Mouse (Mus musculus) kidney, postnatal 25 days (tissue): Measurements from ENCODE around the gene Daxx.
"Not testable (repeated sequence)": the region's sequence is repeated elsewhere in the genome, so short reads cannot be mapped to it uniquely, and the experiment has no call there.

Experiments used
- DNase-seq, 2 experiments: peaks; one replicate each; pipeline ENCODE4 v3.0.0; 2021; ENCODE audit warnings: mixed read lengths in 2 of 2

Gene Daxx

GRCm38 (mm10) chr17:33903911-33904651 is 5.1 kb upstream of the Daxx start:
- DNase-seq = not testable (repeated sequence)

- DNase-seq = not testable (repeated sequence)
Measured at GRCm38 (mm10) chr17:33904835-33905234, 4.4 kb upstream of the Daxx start, which contains the start of gene Platr17. Platr17 (plus strand) TSS chr17:33905135.

- DNase-seq = peak; percentile 60 to 70
Measured at GRCm38 (mm10) chr17:33908331-33909076, 710 bp upstream of the Daxx start.

GRCm38 (mm10) chr17:33909869-33910250 is 646 bp downstream of the Daxx start:
- peak; percentile 62 to 75 for DNase-seq

- no peak for DNase-seq
Measured at GRCm38 (mm10) chr17:33910346-33911051, 1.3 kb downstream of the Daxx start.

GRCm38 (mm10) chr17:33911052-33911812 is 2.0 kb downstream of the Daxx start:
- no peak for DNase-seq

- no peak for DNase-seq
Measured at GRCm38 (mm10) chr17:33911813-33912414, 2.7 kb downstream of the Daxx start.

- DNase-seq = no peak
Measured at GRCm38 (mm10) chr17:33913264-33913663, 4.0 kb downstream of the Daxx start.

GRCm38 (mm10) chr17:33913905-33914304 is 4.7 kb downstream of the Daxx start:
- no peak for DNase-seq

- DNase-seq = no peak
Measured at GRCm38 (mm10) chr17:33914969-33915391, 5.8 kb downstream of the Daxx start.

- DNase-seq = peak; percentile 98 to 99
Measured at GRCm38 (mm10) chr17:33915671-33916250, 6.5 kb downstream of the Daxx start, which contains the start of the genes Tapbp and Zbtb22. Tapbp (plus strand) TSS chr17:33915899. Zbtb22 (plus strand) TSS chr17:33915904.

GRCm38 (mm10) chr17:33916294-33916693 is 7.1 kb downstream of the Daxx start:
- no peak for DNase-seq

- DNase-seq = peak in 1 of 2 experiments; percentile 62
Measured at GRCm38 (mm10) chr17:33916847-33917655, 7.8 kb downstream of the Daxx start.

GRCm38 (mm10) chr17:33917656-33918292 is 8.6 kb downstream of the Daxx start:
- DNase-seq = peak in 1 of 2 experiments; percentile 38

GRCm38 (mm10) chr17:33918293-33919203 is 9.3 kb downstream of the Daxx start:
- DNase-seq = peak in 1 of 2 experiments; percentile 54

- DNase-seq = peak; percentile 87 to 95
Measured at GRCm38 (mm10) chr17:33919351-33920281, 10.4 kb downstream of the Daxx start.

- DNase-seq = peak; percentile 92 to 96
Measured at GRCm38 (mm10) chr17:33920282-33921097, 11.3 kb downstream of the Daxx start.
